Mouse (Mus musculus): Measurements from ENCODE around the gene Pan3.

The Pan3 gene

DNA sequence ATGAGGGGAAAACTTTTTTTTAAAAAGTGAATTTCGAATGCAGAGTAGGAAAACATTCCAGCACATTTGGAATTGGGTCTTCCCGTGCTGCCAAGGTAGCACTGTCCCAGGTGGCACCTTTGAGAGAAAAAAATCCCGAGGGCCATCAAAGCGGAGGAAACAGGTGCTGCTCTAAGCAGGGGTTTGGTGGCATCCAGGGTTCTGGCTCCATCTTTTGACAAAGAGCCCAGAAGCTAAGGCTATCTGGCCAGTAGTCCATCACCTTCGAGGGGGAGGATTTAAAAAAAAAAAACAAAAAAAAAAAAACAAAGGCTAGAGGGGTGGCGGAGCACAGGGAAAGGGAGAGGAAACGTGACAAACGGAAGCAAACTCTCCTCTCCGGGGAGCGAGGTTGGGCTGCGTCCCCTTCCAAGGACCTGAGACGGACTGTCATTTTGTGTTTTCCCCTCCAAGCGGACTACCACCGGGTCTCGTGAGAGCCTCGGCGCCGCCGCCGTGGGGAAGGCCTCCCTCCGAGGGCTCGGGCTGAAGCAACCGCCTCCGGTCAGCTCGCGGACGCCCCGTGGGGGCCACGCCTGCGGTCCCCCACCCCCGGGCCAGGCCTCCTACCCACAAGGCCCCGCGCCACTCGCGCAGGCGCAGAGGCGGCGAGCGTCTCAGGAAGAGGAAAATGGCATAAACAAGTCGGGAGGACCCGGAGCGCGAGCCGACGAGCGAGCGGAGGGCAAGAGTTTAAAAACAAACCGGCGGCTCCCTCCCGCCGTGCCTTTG lies at the start of gene Pan3:
Gene Pan3, plus strand, starts transcription at position 627 of the 771 bp plus-strand sequence.
- DNase-seq (ENCODE audit: low spot score in 2 of 2) = peak; percentile 95

GRCm38 (mm10) chr5:147381396-147381795 lies 48.6 kb upstream of the Pan3 start:
- DNase-seq (ENCODE audit: low spot score in 2 of 2) = no peak

DNA sequence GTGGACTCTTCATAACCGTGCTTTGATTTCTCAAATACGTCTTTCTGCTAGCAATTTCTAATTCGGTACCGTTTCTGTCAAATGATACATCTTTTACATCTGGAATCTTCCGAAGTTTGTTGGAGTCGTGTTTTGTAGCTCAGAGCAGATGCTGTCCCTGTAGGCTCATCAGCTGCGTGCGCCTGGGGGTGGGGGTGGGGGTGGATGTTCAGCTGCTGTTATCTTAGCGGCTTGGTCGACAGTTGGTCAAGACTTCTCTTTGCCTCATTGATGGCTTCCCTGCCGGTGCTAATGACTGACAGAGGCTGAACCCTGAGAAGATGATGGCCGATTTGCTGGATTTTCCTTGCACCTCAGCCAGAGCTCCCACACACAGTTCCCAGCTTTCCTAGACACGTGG lies 43.1 kb upstream of the Pan3 start:
- no peak for DNase-seq (ENCODE audit: low spot score in 2 of 2)

DNA sequence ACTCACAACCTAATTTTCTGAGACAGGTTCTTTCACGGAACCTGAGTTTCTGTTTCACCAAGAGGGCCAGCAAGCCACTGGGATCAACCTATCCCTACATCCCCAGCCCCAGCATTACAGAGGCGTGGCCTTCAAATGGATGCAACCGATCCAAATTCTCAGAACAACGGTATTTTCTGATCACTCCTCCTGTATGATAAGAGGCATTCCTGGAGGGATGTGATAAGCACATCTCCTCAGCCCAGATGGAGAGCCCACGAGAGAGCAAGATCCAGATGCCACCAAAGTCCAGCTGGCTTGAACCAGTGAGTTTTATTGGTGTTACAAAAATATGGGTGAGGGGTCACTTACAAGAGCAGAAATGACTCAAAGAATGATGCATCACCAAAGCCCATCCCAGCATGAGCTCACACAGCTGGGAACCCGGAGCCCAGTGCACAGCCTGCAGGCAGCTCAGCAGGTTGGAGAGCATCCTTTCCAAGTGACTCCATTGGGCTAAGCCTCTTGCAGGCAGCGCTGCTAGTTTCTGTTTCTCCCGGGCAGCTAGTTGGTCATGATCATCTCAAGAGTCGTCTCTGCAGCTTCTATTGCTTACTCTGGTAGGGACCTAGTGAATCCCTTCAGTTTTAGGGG lies 41.5 kb upstream of the Pan3 start:
- DNase-seq (ENCODE audit: low spot score in 2 of 2) = no peak

DNA sequence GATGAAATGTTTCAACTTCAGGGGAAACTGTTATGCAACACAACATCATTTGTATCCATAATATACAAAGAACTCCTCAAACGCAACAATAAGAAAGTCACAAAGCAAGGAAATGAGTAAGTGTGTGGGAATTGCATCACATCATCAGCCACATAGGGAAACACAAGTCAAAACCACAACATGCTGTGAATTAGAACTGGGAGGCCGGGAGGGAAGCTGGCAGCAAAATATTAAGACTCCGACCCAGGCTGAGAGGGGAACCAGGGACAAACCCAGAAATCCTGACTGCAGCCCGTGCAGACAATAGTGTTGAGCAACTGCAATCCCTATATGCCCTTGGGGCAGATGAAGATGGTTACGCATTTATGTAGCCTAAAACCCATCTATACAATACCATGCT lies 40.9 kb upstream of the Pan3 start:
- DNase-seq (ENCODE audit: low spot score in 2 of 2) = no peak

GRCm38 (mm10) chr5:147390772-147391171 lies 39.2 kb upstream of the Pan3 start:
- DNase-seq (ENCODE audit: low spot score in 2 of 2) = no peak

DNA sequence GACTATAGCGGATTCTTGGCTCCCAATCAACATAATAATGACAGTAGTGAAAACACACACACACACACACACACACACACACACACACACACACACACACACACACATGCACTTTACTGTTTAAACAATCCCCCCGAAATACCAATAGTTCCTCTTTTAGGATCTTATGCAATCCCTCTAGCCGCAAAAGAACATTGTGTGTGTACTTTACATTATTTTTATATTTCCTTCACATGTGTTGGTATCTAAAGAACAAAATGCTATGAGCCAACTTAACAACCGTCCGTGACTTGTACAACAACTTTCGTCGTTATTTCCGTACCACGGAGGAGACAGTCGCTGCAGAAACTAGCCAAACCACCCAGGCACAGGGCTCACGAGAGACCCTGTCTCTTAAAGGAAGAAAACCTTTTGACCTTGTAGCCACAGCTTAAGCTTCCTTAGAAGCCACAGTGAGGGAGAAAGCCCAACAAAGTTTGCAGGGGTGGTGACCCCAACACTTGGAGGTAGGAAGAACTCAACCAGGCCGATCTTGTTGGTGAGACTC lies 37.2 kb upstream of the Pan3 start:
- no peak for DNase-seq (ENCODE audit: low spot score in 2 of 2)

DNA sequence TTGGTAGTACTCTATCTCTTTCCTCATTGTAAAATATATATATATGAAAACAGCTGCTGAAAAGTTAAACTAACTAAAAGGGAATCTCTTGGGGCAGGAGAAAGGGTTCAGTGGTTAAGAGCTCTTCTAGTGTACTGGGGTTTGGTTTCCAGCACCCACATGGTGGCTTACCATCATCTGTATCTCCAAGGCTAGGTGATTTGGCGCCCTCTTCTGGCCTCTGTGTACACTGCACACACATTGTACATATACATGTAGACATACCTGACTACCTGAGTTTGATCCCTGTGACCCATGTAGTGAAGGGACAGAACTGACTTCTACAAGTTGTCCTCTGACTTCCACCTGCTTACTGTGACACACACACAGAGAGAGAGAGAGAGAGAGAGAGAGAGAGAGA lies 34.9 kb upstream of the Pan3 start:
- DNase-seq (ENCODE audit: low spot score in 2 of 2) = no peak

- peak in 1 of 2 experiments; percentile 54 for DNase-seq (ENCODE audit: low spot score in 2 of 2)
Observed at GRCm38 (mm10) chr5:147399843-147400504, 30.0 kb upstream of the Pan3 start, which contains the start of gene Flt3. Flt3 (minus strand) TSS chr5:147400489.

- DNase-seq (ENCODE audit: low spot score in 2 of 2) = no peak
Observed at GRCm38 (mm10) chr5:147400505-147400979, 29.4 kb upstream of the Pan3 start.

DNA sequence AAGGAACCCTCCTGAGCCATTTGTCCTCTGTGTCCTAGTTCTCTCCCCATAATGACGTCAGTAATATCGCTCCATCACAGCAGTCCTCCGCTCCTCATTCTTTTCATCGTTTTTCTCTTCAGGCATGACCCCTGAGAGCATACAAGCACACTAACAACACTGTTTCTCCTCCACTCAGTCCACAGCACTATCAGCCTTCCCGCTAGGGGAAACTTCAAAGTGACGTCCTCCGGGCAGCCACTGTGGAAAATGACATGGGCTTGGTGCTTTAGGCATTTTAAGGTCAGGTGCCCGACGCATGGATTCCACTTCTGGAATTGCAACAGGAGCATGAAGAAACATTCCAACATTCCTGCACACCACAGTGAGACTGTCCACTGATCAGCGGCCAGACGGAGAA lies 28.9 kb upstream of the Pan3 start:
- no peak for DNase-seq (ENCODE audit: low spot score in 2 of 2)

DNA sequence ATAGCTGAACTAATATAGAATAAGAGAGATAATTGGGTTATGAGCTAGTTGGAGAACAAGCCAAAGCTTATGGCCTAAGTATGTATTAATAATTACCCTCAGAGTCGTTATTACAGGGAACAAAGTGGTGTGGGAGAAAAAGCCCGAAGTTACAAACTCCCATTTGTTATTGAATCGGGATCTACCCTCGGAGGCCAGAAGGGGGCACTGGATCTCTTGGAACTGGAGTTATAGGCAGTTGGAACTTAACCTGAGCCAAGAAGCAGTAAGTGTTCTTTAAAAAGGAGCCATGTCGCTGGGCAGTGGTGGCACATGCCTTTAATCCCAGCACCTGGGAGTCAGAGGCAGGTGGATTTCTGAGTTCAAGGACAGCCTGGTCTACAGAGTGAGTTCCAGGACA lies 27.5 kb upstream of the Pan3 start:
- DNase-seq (ENCODE audit: low spot score in 2 of 2) = peak in 1 of 2 experiments; percentile 49

GRCm38 (mm10) chr5:147406135-147406534 lies 23.8 kb upstream of the Pan3 start:
- no peak for DNase-seq (ENCODE audit: low spot score in 2 of 2)

GRCm38 (mm10) chr5:147408731-147409130 lies 21.2 kb upstream of the Pan3 start:
- DNase-seq (ENCODE audit: low spot score in 2 of 2) = no peak

GRCm38 (mm10) chr5:147410585-147410984 lies 19.4 kb upstream of the Pan3 start:
- no peak for DNase-seq (ENCODE audit: low spot score in 2 of 2)

- no peak for DNase-seq (ENCODE audit: low spot score in 2 of 2)
Observed at GRCm38 (mm10) chr5:147417986-147418385, 12.0 kb upstream of the Pan3 start.

- peak in 1 of 2 experiments; percentile 80 for DNase-seq (ENCODE audit: low spot score in 2 of 2)
Observed at GRCm38 (mm10) chr5:147418394-147419121, 11.4 kb upstream of the Pan3 start.

GRCm38 (mm10) chr5:147423612-147424011 lies 6.3 kb upstream of the Pan3 start:
- DNase-seq (ENCODE audit: low spot score in 2 of 2) = no peak

DNA sequence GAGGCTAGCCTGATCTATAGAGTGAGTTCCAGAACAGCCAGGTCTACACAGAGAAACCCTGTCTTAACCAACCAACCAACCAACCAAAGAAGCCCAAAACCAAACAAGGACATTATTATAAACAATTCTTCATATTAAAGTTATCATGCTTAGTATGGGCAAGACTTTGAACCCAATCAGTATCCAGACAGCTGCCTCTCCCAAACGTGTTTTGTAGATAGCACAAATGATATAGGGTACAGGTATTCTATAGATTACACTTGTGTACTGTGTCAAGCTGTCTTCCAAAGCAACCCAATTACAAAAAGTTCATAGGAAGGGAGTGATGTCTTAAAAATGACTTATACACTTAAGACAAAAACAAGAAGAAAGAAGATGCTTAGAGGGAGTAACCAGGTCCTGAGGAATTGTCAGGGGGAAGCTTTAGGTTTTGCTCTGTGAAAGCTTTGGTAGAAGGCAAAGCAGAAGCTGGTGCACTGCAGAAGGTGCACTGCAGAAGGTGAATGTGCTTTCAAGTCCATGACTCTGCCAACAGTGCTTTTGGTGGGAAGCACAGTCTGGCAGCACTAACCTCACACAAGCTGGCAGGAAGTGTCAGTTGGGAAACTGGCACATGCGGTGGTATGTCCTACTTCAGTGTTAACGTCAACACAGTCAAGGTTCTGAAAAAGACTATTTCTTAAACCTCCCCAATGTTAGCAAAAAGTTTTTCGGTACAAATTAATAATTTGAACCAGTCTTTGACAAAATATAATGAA lies 3.7 kb upstream of the Pan3 start:
- no peak for DNase-seq (ENCODE audit: low spot score in 2 of 2)

DNA sequence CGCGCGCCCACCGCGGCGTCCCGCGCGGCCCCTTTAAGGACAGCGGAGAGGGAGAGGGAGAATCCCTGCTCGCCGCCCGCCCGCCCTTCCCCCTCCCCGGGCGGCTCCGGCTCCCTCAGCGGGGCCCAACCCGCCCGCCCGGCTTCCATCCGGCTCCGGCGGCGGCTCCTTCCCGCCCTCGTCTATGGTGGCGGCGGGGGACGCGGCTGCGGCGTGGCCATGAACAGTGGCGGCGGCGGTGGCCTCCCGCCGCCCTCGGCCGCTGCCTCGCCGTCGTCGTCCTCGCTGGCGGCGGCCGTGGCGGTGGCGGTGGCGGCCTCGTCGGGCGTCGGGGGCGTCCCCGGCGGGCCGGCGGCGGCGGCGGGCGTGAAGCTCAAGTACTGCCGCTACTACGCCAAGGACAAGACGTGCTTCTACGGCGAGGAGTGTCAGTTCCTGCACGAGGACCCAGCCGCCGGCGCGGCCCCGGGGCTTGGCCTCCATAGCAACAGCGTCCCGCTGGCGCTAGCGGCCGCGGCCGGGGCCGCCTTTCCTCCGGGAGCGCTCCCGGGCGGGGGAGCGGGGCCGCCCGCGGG lies 487 bp downstream of the Pan3 start:
- DNase-seq (ENCODE audit: low spot score in 2 of 2) = peak; percentile 72 to 81
